Mouse (Mus musculus): Measurements from ENCODE around the gene Rprml. TPM values are rescaled to one million over a fixed set of nuclear protein-coding genes. Genes with fewer than 3 reads are reported as not detected.

Rprml gene
- polyA plus RNA-seq, 1 experiment = not detected

DNA sequence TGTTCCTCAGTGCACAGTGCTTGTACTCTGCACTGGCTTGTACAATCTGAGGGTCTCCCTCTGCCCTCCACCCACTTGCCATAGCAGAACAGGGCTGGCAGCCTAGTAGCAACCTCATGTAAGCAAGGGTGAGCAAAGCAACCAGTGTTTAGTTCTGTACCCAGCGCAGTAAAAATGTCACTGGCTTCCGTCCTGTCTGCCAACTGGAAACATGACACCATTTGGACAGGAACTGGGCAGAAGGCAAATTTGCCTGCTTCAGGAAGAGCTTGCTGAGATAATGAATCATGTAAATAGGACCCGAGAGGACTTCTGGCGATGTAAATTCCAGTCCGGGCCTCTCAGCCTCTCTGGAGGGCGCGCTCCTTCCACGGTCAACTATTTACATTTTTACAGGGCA is 3.6 kb upstream of the Rprml start:
- peaks cover 52% of the 10 kb centered on the region for H3K27me3 ChIP-seq (ENCODE audit: control insufficient read depth, insufficient read depth, insufficient read length)
- H3K79me2 ChIP-seq (ENCODE audit: control insufficient read depth, insufficient read depth) = no peaks in the 10 kb centered on the region
- no peaks in the 10 kb centered on the region for H3K79me3 ChIP-seq (ENCODE audit: low read depth)
- no peaks in the 10 kb centered on the region for H3K36me3 ChIP-seq (ENCODE audit: control insufficient read depth, insufficient read depth)
- H3K4me3 ChIP-seq (ENCODE audit: insufficient read depth, poor library complexity, severe bottlenecking) = no peak overlapping the region
- H3ac ChIP-seq (ENCODE audit: control insufficient read depth, insufficient read length, low read depth) = no peak overlapping the region
- no peak for TF ChIP-seq CEBPB (IDR thresholded peaks at IDR 0.05; ENCODE audit: low read depth)
- no peak for TF ChIP-seq MYOG (IDR thresholded peaks at IDR 0.05; ENCODE audit: control insufficient read depth, extremely low read depth, insufficient read length)
- TF ChIP-seq FOSL1 (IDR thresholded peaks at IDR 0.05; ENCODE audit: insufficient read depth, low read length, poor library complexity, severe bottlenecking) = no peak
- no peak for TF ChIP-seq MAX (IDR thresholded peaks at IDR 0.05)
- TF ChIP-seq MYOD1 (IDR thresholded peaks at IDR 0.05; ENCODE audit: control insufficient read depth, insufficient read length, low read depth) = no peak
- TF ChIP-seq CTCF (IDR thresholded peaks at IDR 0.05; ENCODE audit: control insufficient read depth, insufficient read depth, insufficient read length) = no peak
- TF ChIP-seq USF1 (IDR thresholded peaks at IDR 0.05; ENCODE audit: low read depth) = no peak

DNA sequence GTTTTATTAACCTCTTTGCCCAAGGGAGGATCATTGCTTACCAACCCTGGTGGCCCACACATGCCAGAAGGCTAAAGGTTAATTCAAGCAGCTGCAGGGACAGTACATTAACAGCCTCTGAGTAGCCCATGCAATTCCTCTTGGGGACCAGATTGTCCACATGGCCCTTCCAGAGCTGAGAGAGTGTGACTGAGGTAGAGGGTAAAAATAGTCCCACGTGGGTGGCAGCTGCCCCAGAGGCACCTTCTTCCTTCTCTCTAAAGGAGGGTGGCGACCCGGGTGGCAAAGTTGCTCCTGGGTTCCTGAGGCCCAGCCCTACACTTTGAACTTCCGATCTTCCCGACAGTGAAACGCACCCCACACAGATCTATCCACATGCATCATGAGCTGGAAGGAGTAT is 3.1 kb upstream of the Rprml start:
- no peak overlapping the region for H3ac ChIP-seq (ENCODE audit: control insufficient read depth, insufficient read length, low read depth)
- H3K79me2 ChIP-seq (ENCODE audit: control insufficient read depth, insufficient read depth) = no peaks in the 10 kb centered on the region
- TF ChIP-seq FOSL1 (IDR thresholded peaks at IDR 0.05; ENCODE audit: insufficient read depth, low read length, poor library complexity, severe bottlenecking) = no peak
- no peak for TF ChIP-seq MYOG (IDR thresholded peaks at IDR 0.05; ENCODE audit: control insufficient read depth, extremely low read depth, insufficient read length)
- TF ChIP-seq CTCF (IDR thresholded peaks at IDR 0.05; ENCODE audit: control insufficient read depth, insufficient read depth, insufficient read length) = no peak
- no peak for TF ChIP-seq CEBPB (IDR thresholded peaks at IDR 0.05; ENCODE audit: low read depth)
- no peak for TF ChIP-seq USF1 (IDR thresholded peaks at IDR 0.05; ENCODE audit: low read depth)
- no peak for TF ChIP-seq MAX (IDR thresholded peaks at IDR 0.05)
- TF ChIP-seq MYOD1 (IDR thresholded peaks at IDR 0.05; ENCODE audit: control insufficient read depth, insufficient read length, low read depth) = no peak
- H3K27me3 ChIP-seq (ENCODE audit: control insufficient read depth, insufficient read depth, insufficient read length) = peaks cover 52% of the 10 kb centered on the region
- no peaks in the 10 kb centered on the region for H3K36me3 ChIP-seq (ENCODE audit: control insufficient read depth, insufficient read depth)
- no peaks in the 10 kb centered on the region for H3K79me3 ChIP-seq (ENCODE audit: low read depth)
- no peak overlapping the region for H3K4me3 ChIP-seq (ENCODE audit: insufficient read depth, poor library complexity, severe bottlenecking)

DNA sequence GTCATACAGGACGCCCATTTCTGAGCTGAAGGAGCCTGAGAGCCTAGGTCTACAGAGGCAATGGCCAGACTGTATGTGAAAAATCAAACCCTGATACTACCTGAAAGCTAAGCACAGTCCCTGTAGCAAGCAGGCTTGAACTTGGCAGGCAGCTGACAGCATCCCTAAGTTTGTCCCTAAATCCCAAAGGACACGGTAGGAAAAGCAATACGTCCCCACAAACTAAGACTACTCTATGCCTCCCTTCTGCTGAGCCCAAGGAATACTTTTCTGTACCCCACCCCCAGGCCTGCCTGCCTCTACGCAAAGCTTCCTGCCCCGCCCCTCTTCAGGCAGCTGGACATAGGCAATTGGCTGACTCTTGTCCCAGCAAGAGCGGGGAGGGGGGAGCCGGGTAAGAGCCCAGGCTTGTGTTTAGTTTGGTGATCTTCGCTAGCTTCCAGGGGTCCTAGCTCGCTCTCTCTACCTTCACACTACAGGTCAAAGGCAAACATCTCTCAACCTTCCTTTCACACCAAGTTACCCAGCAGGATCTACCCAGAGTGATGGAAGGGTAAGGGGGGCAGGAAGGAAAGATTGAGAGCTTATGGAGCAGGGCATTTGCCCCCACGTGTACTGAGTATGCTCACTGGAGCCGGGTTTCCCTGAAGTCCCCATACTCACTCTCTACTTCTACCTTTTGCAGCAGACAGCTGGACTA is 1.3 kb upstream of the Rprml start:
- no peak overlapping the region for H3ac ChIP-seq (ENCODE audit: control insufficient read depth, insufficient read length, low read depth)
- TF ChIP-seq MAX (IDR thresholded peaks at IDR 0.05) = no peak
- TF ChIP-seq USF1 (IDR thresholded peaks at IDR 0.05; ENCODE audit: low read depth) = no peak
- no peak for TF ChIP-seq CEBPB (IDR thresholded peaks at IDR 0.05; ENCODE audit: low read depth)
- no peak for TF ChIP-seq MYOG (IDR thresholded peaks at IDR 0.05; ENCODE audit: control insufficient read depth, extremely low read depth, insufficient read length)
- no peak for TF ChIP-seq FOSL1 (IDR thresholded peaks at IDR 0.05; ENCODE audit: insufficient read depth, low read length, poor library complexity, severe bottlenecking)
- TF ChIP-seq MYOD1 (IDR thresholded peaks at IDR 0.05; ENCODE audit: control insufficient read depth, insufficient read length, low read depth) = no peak
- no peak for TF ChIP-seq CTCF (IDR thresholded peaks at IDR 0.05; ENCODE audit: control insufficient read depth, insufficient read depth, insufficient read length)
- H3K4me3 ChIP-seq (ENCODE audit: insufficient read depth, poor library complexity, severe bottlenecking) = no peak overlapping the region
- no peaks in the 10 kb centered on the region for H3K36me3 ChIP-seq (ENCODE audit: control insufficient read depth, insufficient read depth)
- peaks cover 65% of the 10 kb centered on the region for H3K27me3 ChIP-seq (ENCODE audit: control insufficient read depth, insufficient read depth, insufficient read length)
- no peaks in the 10 kb centered on the region for H3K79me2 ChIP-seq (ENCODE audit: control insufficient read depth, insufficient read depth)
- no peaks in the 10 kb centered on the region for H3K79me3 ChIP-seq (ENCODE audit: low read depth)

DNA sequence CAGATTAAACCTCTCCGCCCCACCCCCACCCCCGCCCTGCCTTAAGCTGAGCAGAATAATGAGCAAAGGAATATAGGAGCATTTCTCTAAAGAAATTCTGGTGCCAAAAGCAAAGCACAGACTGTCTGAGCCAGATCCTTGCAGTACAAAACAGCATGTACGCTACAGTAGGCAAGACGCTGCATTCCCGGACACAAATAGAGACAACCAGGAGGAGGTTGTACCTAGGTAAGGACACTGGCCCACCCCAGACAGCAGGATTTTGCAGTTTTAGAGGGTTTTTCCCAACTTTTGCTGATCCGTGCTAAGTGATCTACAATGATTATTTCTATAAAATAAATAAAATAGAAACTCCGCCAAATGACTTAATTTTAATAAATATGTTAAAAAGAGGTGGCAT is 714 bp upstream of the Rprml start:
- Histone ChIP-seq H3ac (ENCODE audit: control insufficient read depth, insufficient read length, low read depth) (no peak overlapping the region), H3K79me2 (ENCODE audit: control insufficient read depth, insufficient read depth) (no peaks in the 10 kb centered on the region), H3K36me3 (ENCODE audit: control insufficient read depth, insufficient read depth) (no peaks in the 10 kb centered on the region), H3K27me3 (ENCODE audit: control insufficient read depth, insufficient read depth, insufficient read length) (peaks cover 71% of the 10 kb centered on the region), H3K79me3 (ENCODE audit: low read depth) (no peaks in the 10 kb centered on the region), H3K4me3 (ENCODE audit: insufficient read depth, poor library complexity, severe bottlenecking) (no peak overlapping the region)
- no peak for TF ChIP-seq CTCF (IDR thresholded peaks at IDR 0.05; ENCODE audit: control insufficient read depth, insufficient read depth, insufficient read length)
- no peak for TF ChIP-seq CEBPB (IDR thresholded peaks at IDR 0.05; ENCODE audit: low read depth)
- no peak for TF ChIP-seq MYOD1 (IDR thresholded peaks at IDR 0.05; ENCODE audit: control insufficient read depth, insufficient read length, low read depth)

DNA sequence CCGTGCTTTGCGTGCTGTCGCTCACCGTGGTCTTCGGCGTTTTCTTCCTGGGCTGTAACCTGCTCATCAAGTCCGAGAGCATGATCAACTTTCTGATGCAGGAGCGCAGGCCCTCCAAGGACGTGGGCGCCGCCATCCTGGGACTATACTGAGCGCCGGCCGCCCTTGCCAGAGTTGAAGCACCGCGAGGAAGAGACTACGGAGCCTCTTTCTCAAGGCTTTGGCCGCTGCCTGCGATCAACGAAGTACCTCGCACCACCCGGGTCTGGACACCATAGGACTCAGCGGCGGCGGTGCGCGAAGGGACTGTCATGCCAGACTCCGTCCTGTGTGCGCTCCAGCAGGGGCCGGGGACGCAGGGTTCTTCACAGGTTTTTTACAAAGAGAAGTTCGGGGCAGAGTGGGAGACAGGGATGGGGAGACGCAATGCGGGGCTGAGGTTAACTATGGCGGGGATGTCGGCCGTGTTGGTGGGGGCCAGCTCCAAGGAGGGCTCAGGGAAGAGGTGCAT is 668 bp downstream of the Rprml start:
- H3K4me3 ChIP-seq (ENCODE audit: insufficient read depth, poor library complexity, severe bottlenecking) = no peak overlapping the region
- TF ChIP-seq CEBPB (IDR thresholded peaks at IDR 0.05; ENCODE audit: low read depth) (no peak), MAX (IDR thresholded peaks at IDR 0.05) (no peak), MYOG (IDR thresholded peaks at IDR 0.05; ENCODE audit: control insufficient read depth, extremely low read depth, insufficient read length) (no peak), CTCF (IDR thresholded peaks at IDR 0.05; ENCODE audit: control insufficient read depth, insufficient read depth, insufficient read length) (no peak), MYOD1 (IDR thresholded peaks at IDR 0.05; ENCODE audit: control insufficient read depth, insufficient read length, low read depth) (no peak), USF1 (IDR thresholded peaks at IDR 0.05; ENCODE audit: low read depth) (no peak), FOSL1 (IDR thresholded peaks at IDR 0.05; ENCODE audit: insufficient read depth, low read length, poor library complexity, severe bottlenecking) (no peak)
- H3K79me3 ChIP-seq (ENCODE audit: low read depth) = no peaks in the 10 kb centered on the region
- H3K79me2 ChIP-seq (ENCODE audit: control insufficient read depth, insufficient read depth) = no peaks in the 10 kb centered on the region
- no peaks in the 10 kb centered on the region for H3K36me3 ChIP-seq (ENCODE audit: control insufficient read depth, insufficient read depth)
- H3ac ChIP-seq (ENCODE audit: control insufficient read depth, insufficient read length, low read depth) = no peak overlapping the region
- peaks cover 80% of the 10 kb centered on the region for H3K27me3 ChIP-seq (ENCODE audit: control insufficient read depth, insufficient read depth, insufficient read length)

All from C2C12 (cell line).